In genomic region chr16:90831676-90832075, GRCm38 (mm10) we compare ENCODE assay signal across 8 mouse cellular contexts. TPM values are rescaled to one million over a fixed set of nuclear protein-coding genes. Genes with fewer than 3 reads are reported as not detected.
A peak's percentile ranks its signal among the peaks of the same experiment; 100 is the strongest.
DNase-seq lines count a peak whose midpoint lies in the region; ATAC-seq and TF ChIP-seq lines count a peak whose summit lies in the region.

No protein-coding gene starts in this region.

- H3K4me2 ChIP-seq in liver, embryonic 15.5 days, result peak overlapping the region; percentile 97
- H3K4me2 ChIP-seq in stomach, postnatal 0 days (replicated peaks; ENCODE audit: low read depth), result peak overlapping the region; percentile 97

- no peak for ATAC-seq in liver, embryonic 15.5 days (ENCODE audit: insufficient read depth)
- no peak for ATAC-seq in stomach, postnatal 0 days (ENCODE audit: low FRiP score, low TSS enrichment)

- H3K9me3 ChIP-seq in heart, embryonic 10.5 days, result no peaks in the 10 kb centered on the region
- no peaks in the 10 kb centered on the region for H3K9me3 ChIP-seq in liver, embryonic 15.5 days (replicated peaks)
- H3K9me3 ChIP-seq in stomach, postnatal 0 days (ENCODE audit: control insufficient read depth, low read length), result no peaks in the 10 kb centered on the region

- no peak overlapping the region for H3K9ac ChIP-seq in liver, embryonic 15.5 days
- peak overlapping the region; percentile 71 for H3K9ac ChIP-seq in stomach, postnatal 0 days (ENCODE audit: low read length)

- TF ChIP-seq EP300 in stomach, postnatal 0 days (optimal IDR thresholded peaks at IDR 0.05), result no peak

- peak; percentile 26 for DNase-seq in urinary bladder, postnatal 14 days (ENCODE audit: low spot score)
- no peak for DNase-seq in urinary bladder, adult 18-20 months (ENCODE audit: low spot score in 2 of 2)
- no peak for DNase-seq in heart, embryonic 10.5 days (ENCODE audit: low spot score)
- DNase-seq in stomach, postnatal 0 days (ENCODE audit: low spot score), result no peak
- no peak for DNase-seq in layer of hippocampus, postnatal 25 days (ENCODE audit: extremely low spot score in 1 of 2, low spot score in 1 of 2)
- DNase-seq in layer of hippocampus, postnatal 36 days, result no peak
- DNase-seq in T-cell, adult 2 months (ENCODE audit: low spot score), result no peak

- 22% methylated on average over 15 of the region's 15 CpGs for WGBS in heart, embryonic 10.5 days
- 24% methylated on average over 15 of the region's 15 CpGs for WGBS in liver, embryonic 15.5 days (ENCODE audit: insufficient replicate concordance)
- 27% methylated on average over 15 of the region's 15 CpGs for WGBS in stomach, postnatal 0 days

- peaks cover 29% of the 10 kb centered on the region for H3K4me1 ChIP-seq in heart, embryonic 10.5 days
- H3K4me1 ChIP-seq in liver, embryonic 15.5 days (replicated peaks), result peaks cover 38% of the 10 kb centered on the region
- H3K4me1 ChIP-seq in stomach, postnatal 0 days (replicated peaks; ENCODE audit: control insufficient read depth, insufficient read depth), result peaks cover 4% of the 10 kb centered on the region; the same call in 1 of the 2 replicates

- peaks cover 75% of the 10 kb centered on the region for H3K27me3 ChIP-seq in heart, embryonic 10.5 days (ENCODE audit: insufficient read depth, poor library complexity, severe bottlenecking)
- H3K27me3 ChIP-seq in liver, embryonic 15.5 days, result peaks cover 86% of the 10 kb centered on the region
- no peaks in the 10 kb centered on the region for H3K27me3 ChIP-seq in stomach, postnatal 0 days (ENCODE audit: control insufficient read depth, insufficient read depth, low read length)

- no peak overlapping the region for H3K27ac ChIP-seq in heart, embryonic 10.5 days
- H3K27ac ChIP-seq in liver, embryonic 15.5 days (replicated peaks), result no peak overlapping the region
- no peak overlapping the region for H3K27ac ChIP-seq in stomach, postnatal 0 days (replicated peaks)

- no peaks in the 10 kb centered on the region for H3K36me3 ChIP-seq in heart, embryonic 10.5 days
- H3K36me3 ChIP-seq in liver, embryonic 15.5 days (replicated peaks), result no peaks in the 10 kb centered on the region
- no peaks in the 10 kb centered on the region for H3K36me3 ChIP-seq in stomach, postnatal 0 days (ENCODE audit: control insufficient read depth, insufficient read depth, low read length)

- no peak for TF ChIP-seq CTCF in stomach, postnatal 0 days (IDR thresholded peaks at IDR 0.05; ENCODE audit: low read depth)

- peak overlapping the region; percentile 69 for H3K4me3 ChIP-seq in heart, embryonic 10.5 days
- peak overlapping the region; percentile 66; the same call in 1 of the 2 replicates for H3K4me3 ChIP-seq in liver, embryonic 15.5 days (replicated peaks)
- peak overlapping the region; percentile 55 for H3K4me3 ChIP-seq in stomach, postnatal 0 days (ENCODE audit: low read depth, low read length)

RNA-seq across cellular contexts. Expression of gene Eva1c, which starts 5.2 kb away (rescaled TPM):
- 1.0 and 2.3 TPM in 2 replicates for polyA plus RNA-seq in heart, embryonic 10.5 days (2016; fragmentation: Nextera tagmentation; extraction: Ambion mirVana)
- 0.39 and 0.48 TPM in 2 replicates for polyA plus RNA-seq in liver, embryonic 15.5 days (2015; fragmentation: Nextera tagmentation; extraction: Ambion mirVana)
- 3.0 and 3.6 TPM in 2 replicates for polyA plus RNA-seq in stomach, postnatal 0 days (2015; fragmentation: Nextera tagmentation; extraction: Ambion mirVana)
- total RNA-seq in layer of hippocampus, postnatal 25 days (2021), result 1 to 10 TPM; 1.6 TPM
- total RNA-seq in layer of hippocampus, postnatal 36 days (2021), result 1 to 10 TPM; 1.3 to 2.1 TPM

RNA-seq across cellular contexts. Expression of gene Urb1, which starts 21.5 kb away (rescaled TPM):
- 8.4 and 12.7 TPM in 2 replicates for polyA plus RNA-seq in heart, embryonic 10.5 days (2016; fragmentation: Nextera tagmentation; extraction: Ambion mirVana)
- polyA plus RNA-seq in liver, embryonic 15.5 days (2015; fragmentation: Nextera tagmentation; extraction: Ambion mirVana), result 4.3 and 4.5 TPM in 2 replicates
- polyA plus RNA-seq in stomach, postnatal 0 days (2015; fragmentation: Nextera tagmentation; extraction: Ambion mirVana), result 2.7 TPM in 2 replicates
- 10 to 100 TPM; 11.5 to 15.6 TPM for total RNA-seq in layer of hippocampus, postnatal 25 days (2021)
- total RNA-seq in layer of hippocampus, postnatal 36 days (2021), result 10 to 100 TPM; 12.4 to 14.2 TPM
